Mouse (Mus musculus): ENCODE measurements around the gene Myh10. TPM values are rescaled to one million over a fixed set of nuclear protein-coding genes. Genes with fewer than 3 reads are reported as not detected.

The Myh10 gene
- total and polyA plus RNA-seq, 3 experiments = 0.38 to 2.7 (median 0.62) TPM

GRCm38 (mm10) chr11:68689304-68689703 lies 2.1 kb upstream of the Myh10 start:
- H3K27ac ChIP-seq (ENCODE audit: insufficient read depth, low read depth) = no peak overlapping the region
- in situ Hi-C loops (cut with MboI; ENCODE audit: low pct_ligation_motif_present, low pct_unique_long_range_greater_than_20kb, low sequenced_read_pairs) = no loop called here
- peaks cover 5% of the 10 kb centered on the region for H3K9me3 ChIP-seq (replicated peaks; ENCODE audit: low read length)
- H3K4me2 ChIP-seq (ENCODE audit: insufficient read depth, low read depth, poor library complexity, severe bottlenecking) = no peak overlapping the region
- dilution Hi-C loops (cut with MboI; ENCODE audit: extremely low pct_ligation_motif_present, extremely low pct_unique_long_range_greater_than_20kb, low sequenced_read_pairs) = no loop called here
- H3K27me3 ChIP-seq (replicated peaks) = peaks cover 2% of the 10 kb centered on the region
- no peak overlapping the region for H3K4me3 ChIP-seq (replicated peaks in 1 of 3; ENCODE audit: low read depth in 2 of 3, low read length in 2 of 3, poor library complexity in 1 of 3)
- peaks cover 3 to 5% of the 10 kb centered on the region in 2 experiments; a peak in 1 of 4 replicates for H3K4me1 ChIP-seq (ENCODE audit: control insufficient read depth in 1 of 2, insufficient read depth in 2 of 2)
- DNase-seq (ENCODE audit: extremely low read depth) = no peak
- H3K79me2 ChIP-seq (replicated peaks; ENCODE audit: control insufficient read depth, extremely low read depth, insufficient read depth, poor library complexity, severe bottlenecking) = no peaks in the 10 kb centered on the region
- H3K9ac ChIP-seq (ENCODE audit: insufficient read depth, low read depth) = no peak overlapping the region
- TF ChIP-seq ZKSCAN1 (IDR thresholded peaks at IDR 0.05; ENCODE audit: borderline replicate concordance, low read depth, low read length) (no peak), MAFK (IDR thresholded peaks at IDR 0.05; ENCODE audit: insufficient replicate concordance, low read length) (no peak), TBP (conservative IDR thresholded peaks at IDR 0.05; ENCODE audit: low read depth, low read length) (no peak), ELF1 (IDR thresholded peaks at IDR 0.05; ENCODE audit: low read depth, low read length) (no peak), USF1 (IDR thresholded peaks at IDR 0.05; ENCODE audit: low read depth, low read length) (no peak), IRF4 (IDR thresholded peaks at IDR 0.05; ENCODE audit: low read depth, low read length) (no peak)
- H3K36me3 ChIP-seq (replicated peaks in 1 of 2; ENCODE audit: control insufficient read depth in 1 of 2, insufficient read depth in 1 of 2, low read length in 1 of 2) = no peaks in the 10 kb centered on the region

DNA sequence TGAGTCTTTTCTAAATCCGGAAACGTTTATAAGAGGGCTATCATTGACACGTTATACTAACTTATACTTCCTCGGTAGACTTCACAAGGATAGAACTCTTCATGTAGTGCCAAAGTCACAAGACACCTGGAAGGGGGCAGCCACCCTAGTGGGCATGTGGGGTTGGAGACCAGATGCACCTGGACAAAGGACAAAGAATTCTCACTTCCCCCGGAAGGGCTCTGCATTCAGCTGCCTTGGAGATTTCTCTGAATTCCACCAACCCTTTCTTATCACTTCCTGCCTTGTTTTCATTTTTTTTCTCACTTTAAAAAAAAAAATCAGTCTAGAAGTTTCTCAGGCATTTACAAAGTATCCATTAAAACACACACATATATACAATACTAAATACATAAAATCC lies 894 bp upstream of the Myh10 start:
- H3K27ac ChIP-seq (ENCODE audit: insufficient read depth, low read depth) = no peak overlapping the region
- H3K9me3 ChIP-seq (replicated peaks; ENCODE audit: low read length) = peaks cover 5% of the 10 kb centered on the region
- no peak for DNase-seq (ENCODE audit: extremely low read depth)
- H3K4me2 ChIP-seq (ENCODE audit: insufficient read depth, low read depth, poor library complexity, severe bottlenecking) = no peak overlapping the region
- H3K4me1 ChIP-seq (ENCODE audit: control insufficient read depth in 1 of 2, insufficient read depth in 2 of 2) = peaks cover 3 to 5% of the 10 kb centered on the region in 2 experiments; a peak in 1 of 4 replicates
- no peaks in the 10 kb centered on the region for H3K79me2 ChIP-seq (replicated peaks; ENCODE audit: control insufficient read depth, extremely low read depth, insufficient read depth, poor library complexity, severe bottlenecking)
- dilution Hi-C loops (cut with MboI; ENCODE audit: extremely low pct_ligation_motif_present, extremely low pct_unique_long_range_greater_than_20kb, low sequenced_read_pairs) (no loop called here), in situ Hi-C loops (cut with MboI; ENCODE audit: low pct_ligation_motif_present, low pct_unique_long_range_greater_than_20kb, low sequenced_read_pairs) (no loop called here)
- H3K36me3 ChIP-seq (replicated peaks in 1 of 2; ENCODE audit: control insufficient read depth in 1 of 2, insufficient read depth in 1 of 2, low read length in 1 of 2) = no peaks in the 10 kb centered on the region
- no peak for TF ChIP-seq GABPA (IDR thresholded peaks at IDR 0.05; ENCODE audit: insufficient replicate concordance, low read depth, low read length)
- TF ChIP-seq MXI1 (IDR thresholded peaks at IDR 0.05; ENCODE audit: low read depth, low read length) = no peak
- TF ChIP-seq TCF12 (IDR thresholded peaks at IDR 0.05; ENCODE audit: low read depth, low read length) = 0 out of 2 replicates have a peak, but pooled peaks have one; percentile 30
- peaks cover 4% of the 10 kb centered on the region for H3K27me3 ChIP-seq (replicated peaks)
- no peak overlapping the region for H3K4me3 ChIP-seq (replicated peaks in 1 of 3; ENCODE audit: low read depth in 2 of 3, low read length in 2 of 3, poor library complexity in 1 of 3)
- no peak overlapping the region for H3K9ac ChIP-seq (ENCODE audit: insufficient read depth, low read depth)

DNA sequence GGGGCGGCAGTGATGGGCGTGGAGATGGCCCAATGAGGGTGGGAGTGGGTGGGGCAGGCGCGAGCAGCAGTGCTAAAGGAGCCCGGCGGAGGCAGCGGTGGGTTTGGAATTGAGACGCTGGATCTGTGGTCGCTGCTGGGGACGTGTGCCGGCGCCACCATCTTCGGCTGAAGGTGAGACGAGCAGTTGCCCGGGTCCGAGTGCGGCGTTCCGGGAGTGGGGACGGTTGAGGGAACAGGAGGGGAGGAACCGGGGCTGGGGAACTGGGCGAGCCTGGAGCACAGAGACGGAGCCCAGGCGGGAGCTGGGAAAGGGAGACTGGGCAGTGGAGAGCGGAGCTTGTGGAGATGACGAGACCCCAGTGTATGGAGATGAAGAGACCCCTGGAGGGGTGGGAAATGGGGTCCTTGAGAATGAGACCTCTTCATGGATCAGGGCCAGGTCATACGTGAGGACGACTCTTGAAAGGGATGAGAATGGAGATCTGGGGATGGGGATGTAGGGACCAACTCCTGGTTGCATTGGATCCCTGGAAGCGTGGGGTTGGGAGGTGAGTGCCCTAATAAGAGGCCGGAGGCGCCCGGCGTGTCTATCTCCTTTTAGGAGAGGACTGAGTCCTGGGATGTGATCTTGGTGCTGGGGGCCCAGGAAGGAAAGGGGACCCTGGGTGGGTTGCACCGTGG lies 792 bp downstream of the Myh10 start:
- Histone ChIP-seq H3K4me1 (ENCODE audit: control insufficient read depth in 1 of 2, insufficient read depth in 2 of 2) (peaks cover 3 to 5% of the 10 kb centered on the region in 2 experiments; a peak in 1 of 4 replicates), H3K36me3 (replicated peaks in 1 of 2; ENCODE audit: control insufficient read depth in 1 of 2, insufficient read depth in 1 of 2, low read length in 1 of 2) (no peaks in the 10 kb centered on the region), H3K4me3 (replicated peaks in 1 of 3; ENCODE audit: low read depth in 2 of 3, low read length in 2 of 3, poor library complexity in 1 of 3) (no peak overlapping the region), H3K79me2 (replicated peaks; ENCODE audit: control insufficient read depth, extremely low read depth, insufficient read depth, poor library complexity, severe bottlenecking) (no peaks in the 10 kb centered on the region), H3K9ac (ENCODE audit: insufficient read depth, low read depth) (no peak overlapping the region), H3K27ac (ENCODE audit: insufficient read depth, low read depth) (no peak overlapping the region), H3K4me2 (ENCODE audit: insufficient read depth, low read depth, poor library complexity, severe bottlenecking) (no peak overlapping the region), H3K9me3 (replicated peaks; ENCODE audit: low read length) (peaks cover 5% of the 10 kb centered on the region), H3K27me3 (replicated peaks) (peaks cover 4% of the 10 kb centered on the region)
- DNase-seq (ENCODE audit: extremely low read depth) = no peak
- dilution Hi-C loops (cut with MboI; ENCODE audit: extremely low pct_ligation_motif_present, extremely low pct_unique_long_range_greater_than_20kb, low sequenced_read_pairs) = no loop called here
- no peak for TF ChIP-seq NELFE (IDR thresholded peaks at IDR 0.05; ENCODE audit: low read depth, low read length)
- no peak for TF ChIP-seq CHD1 (IDR thresholded peaks at IDR 0.05; ENCODE audit: low read depth, low read length)
- in situ Hi-C loops (cut with MboI; ENCODE audit: low pct_ligation_motif_present, low pct_unique_long_range_greater_than_20kb, low sequenced_read_pairs) = no loop called here
